Comparison of ENCODE assay signal across 20 mouse cellular contexts in the genomic region with DNA sequence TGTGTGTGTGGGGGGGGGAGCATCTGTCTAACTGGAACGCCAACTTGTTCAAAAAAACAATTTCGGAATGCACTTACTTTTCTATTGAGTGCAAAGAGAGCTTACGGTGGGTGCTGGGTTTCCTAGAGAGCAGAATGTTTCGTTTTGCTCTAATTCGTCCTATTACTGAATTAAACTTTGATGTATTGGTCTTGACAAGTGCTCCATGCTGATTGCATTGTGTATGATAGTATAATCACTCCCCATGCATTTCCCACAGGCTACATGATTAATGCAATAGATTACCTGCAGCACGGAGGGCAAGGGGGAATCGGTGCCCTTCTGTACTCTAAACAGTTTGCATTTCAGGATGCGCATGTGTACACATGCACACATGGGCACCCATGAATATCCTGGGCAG.
"Had no signal": no experiment of that assay in that cellular context is flagged by ENCODE, and none has a peak within 500 bp of the region (broad histone marks: within the 10 kb centered on the region; RNA-seq: fewer than 3 reads in every experiment).

No protein-coding gene starts in this region.

- H3K4me1 ChIP-seq: liver, embryonic 13.5 days; liver, embryonic 15.5 days; lung, embryonic 15.5 days; neural tube, embryonic 12.5 days had no signal

- H3K36me3 ChIP-seq: liver, embryonic 13.5 days; liver, embryonic 15.5 days; lung, embryonic 15.5 days had no signal

- H3K9ac ChIP-seq: liver, embryonic 13.5 days; liver, embryonic 15.5 days; liver, postnatal 0 days; lung, embryonic 15.5 days; neural tube, embryonic 12.5 days had no signal

- ATAC-seq: liver, postnatal 0 days; lung, postnatal 0 days; midbrain, embryonic 16.5 days had no signal

- H3K27ac ChIP-seq: liver, embryonic 13.5 days; liver, embryonic 15.5 days; lung, embryonic 15.5 days; macrophage; neural tube, embryonic 12.5 days had no signal

- H3K27me3 ChIP-seq: liver, embryonic 13.5 days; liver, embryonic 15.5 days; lung, embryonic 15.5 days; megakaryocyte, embryonic 14.5 days; neural tube, embryonic 12.5 days had no signal

- H3K4me3 ChIP-seq: liver, embryonic 13.5 days; liver, embryonic 15.5 days; lung, embryonic 15.5 days; megakaryocyte, embryonic 14.5 days; neural tube, embryonic 12.5 days had no signal

- H3K4me2 ChIP-seq: liver, embryonic 13.5 days; liver, embryonic 15.5 days; lung, embryonic 15.5 days; midbrain, embryonic 11.5 days; neural tube, embryonic 12.5 days had no signal

- DNase-seq: liver, embryonic 13.5 days; liver, postnatal 0 days; lung, adult 2 months; lung, postnatal 14 days; lung, postnatal 36 days; midbrain, embryonic 14.5 days; right cerebral cortex, postnatal 14 days; right cerebral cortex, postnatal 4 days; spleen, adult 18-20 months; thymus, adult 18-20 months; thymus, postnatal 25 days; thymus, postnatal 4 days had no signal

- H3K9me3 ChIP-seq: liver, embryonic 13.5 days; liver, embryonic 15.5 days; lung, embryonic 15.5 days; megakaryocyte, embryonic 14.5 days; neural tube, embryonic 12.5 days had no signal
